Mouse (Mus musculus): Measurements from ENCODE around the gene Arl5b. TPM values are rescaled to one million over a fixed set of nuclear protein-coding genes. Genes with fewer than 3 reads are reported as not detected.

The Arl5b gene
- 29.2 and 29.5 TPM in 2 replicates for polyA plus RNA-seq (2015; fragmentation: Nextera tagmentation; extraction: Ambion mirVana)

- H3K4me2 ChIP-seq (replicated peaks), result peak within 1 kb of the TSS; percentile 58
- H3K4me1 ChIP-seq, result peaks cover 9% of the 10 kb centered on the region
- no peaks in the 10 kb centered on the region for H3K27me3 ChIP-seq
- peak; percentile 94 for ATAC-seq (ENCODE audit: insufficient number of reproducible peaks, low FRiP score, low TSS enrichment, low read depth)
- H3K27ac ChIP-seq (replicated peaks), result peak within 1 kb of the TSS; percentile 68; the same call in 1 of the 2 replicates
- H3K4me3 ChIP-seq (replicated peaks), result peak within 1 kb of the TSS; percentile 69
- WGBS, result 8% methylated on average over 20 of the region's 20 CpGs
- H3K9me3 ChIP-seq (replicated peaks), result no peaks in the 10 kb centered on the region
- peak within 1 kb of the TSS; percentile 57 for H3K9ac ChIP-seq
- H3K36me3 ChIP-seq, result no peaks in the 10 kb centered on the region
Measured at GRCm38 (mm10) chr2:15049117-15049873, at the start of gene Arl5b. TSS of gene Arl5b (plus strand) at chr2:15049395.

- WGBS, result 74% methylated on average over 3 of the region's 3 CpGs
- Histone ChIP-seq H3K36me3 (no peaks in the 10 kb centered on the region), H3K4me3 (replicated peaks) (no peak overlapping the region), H3K9me3 (replicated peaks) (no peaks in the 10 kb centered on the region), H3K27ac (replicated peaks) (no peak overlapping the region), H3K4me2 (replicated peaks) (no peak overlapping the region), H3K9ac (no peak overlapping the region), H3K4me1 (no peaks in the 10 kb centered on the region), H3K27me3 (no peaks in the 10 kb centered on the region)
- no peak for ATAC-seq (ENCODE audit: insufficient number of reproducible peaks, low FRiP score, low TSS enrichment, low read depth)
Measured at GRCm38 (mm10) chr2:15007531-15007930, 41.7 kb upstream of the Arl5b start.

- no peak overlapping the region for H3K4me2 ChIP-seq (replicated peaks)
- H3K9me3 ChIP-seq (replicated peaks), result no peaks in the 10 kb centered on the region
- no peaks in the 10 kb centered on the region for H3K4me1 ChIP-seq
- H3K4me3 ChIP-seq (replicated peaks), result no peak overlapping the region
- no peak for ATAC-seq (ENCODE audit: insufficient number of reproducible peaks, low FRiP score, low TSS enrichment, low read depth)
- 85% methylated on average over 1 of the region's 1 CpGs for WGBS
- no peaks in the 10 kb centered on the region for H3K27me3 ChIP-seq
- H3K27ac ChIP-seq (replicated peaks), result no peak overlapping the region
- H3K9ac ChIP-seq, result no peak overlapping the region
- H3K36me3 ChIP-seq, result no peaks in the 10 kb centered on the region
Measured at GRCm38 (mm10) chr2:15008072-15008471, 41.1 kb upstream of the Arl5b start.

GRCm38 (mm10) chr2:15026817-15027216, 22.4 kb upstream of the Arl5b start:
- H3K36me3 ChIP-seq, result no peaks in the 10 kb centered on the region
- no peak overlapping the region for H3K4me2 ChIP-seq (replicated peaks)
- no peak overlapping the region for H3K4me3 ChIP-seq (replicated peaks)
- H3K27me3 ChIP-seq, result no peaks in the 10 kb centered on the region
- no peaks in the 10 kb centered on the region for H3K4me1 ChIP-seq
- no peaks in the 10 kb centered on the region for H3K9me3 ChIP-seq (replicated peaks)
- WGBS, result 70% methylated on average over 3 of the region's 3 CpGs
- no peak for ATAC-seq (ENCODE audit: insufficient number of reproducible peaks, low FRiP score, low TSS enrichment, low read depth)
- H3K27ac ChIP-seq (replicated peaks), result no peak overlapping the region
- H3K9ac ChIP-seq, result no peak overlapping the region

- H3K4me1 ChIP-seq, result no peaks in the 10 kb centered on the region
- no peak for ATAC-seq (ENCODE audit: insufficient number of reproducible peaks, low FRiP score, low TSS enrichment, low read depth)
Measured at GRCm38 (mm10) chr2:15027816-15028215, 21.4 kb upstream of the Arl5b start.

GRCm38 (mm10) chr2:15038705-15039104, 10.5 kb upstream of the Arl5b start:
- WGBS, result 86% methylated on average over 6 of the region's 6 CpGs
- no peaks in the 10 kb centered on the region for H3K9me3 ChIP-seq (replicated peaks)
- H3K4me1 ChIP-seq, result no peaks in the 10 kb centered on the region
- H3K4me2 ChIP-seq (replicated peaks), result no peak overlapping the region
- no peaks in the 10 kb centered on the region for H3K27me3 ChIP-seq
- ATAC-seq (ENCODE audit: insufficient number of reproducible peaks, low FRiP score, low TSS enrichment, low read depth), result no peak
- H3K27ac ChIP-seq (replicated peaks), result no peak overlapping the region
- H3K9ac ChIP-seq, result no peak overlapping the region
- no peak overlapping the region for H3K4me3 ChIP-seq (replicated peaks)
- peaks cover 3% of the 10 kb centered on the region; the same call in 1 of the 2 replicates for H3K36me3 ChIP-seq

More at GRCm38 (mm10) chr2:15027816-15028215, 21.4 kb upstream of the Arl5b start:
- Histone ChIP-seq H3K27ac (replicated peaks) (no peak overlapping the region), H3K4me3 (replicated peaks) (no peak overlapping the region), H3K27me3 (no peaks in the 10 kb centered on the region), H3K4me2 (replicated peaks) (no peak overlapping the region), H3K9me3 (replicated peaks) (no peaks in the 10 kb centered on the region), H3K9ac (no peak overlapping the region), H3K36me3 (no peaks in the 10 kb centered on the region)
- WGBS, result 64% methylated on average over 1 of the region's 1 CpGs

- Histone ChIP-seq H3K4me3 (replicated peaks) (no peak overlapping the region), H3K4me2 (replicated peaks) (no peak overlapping the region), H3K27ac (replicated peaks) (no peak overlapping the region), H3K27me3 (no peaks in the 10 kb centered on the region), H3K9me3 (replicated peaks) (no peaks in the 10 kb centered on the region), H3K4me1 (no peaks in the 10 kb centered on the region), H3K9ac (no peak overlapping the region), H3K36me3 (peaks cover 3% of the 10 kb centered on the region; the same call in 1 of the 2 replicates)
- 56% methylated on average over 5 of the region's 5 CpGs for WGBS
- no peak for ATAC-seq (ENCODE audit: insufficient number of reproducible peaks, low FRiP score, low TSS enrichment, low read depth)
Measured at GRCm38 (mm10) chr2:15040326-15040725, 8.9 kb upstream of the Arl5b start.

- Histone ChIP-seq H3K27ac (replicated peaks) (peak overlapping the region; percentile 94), H3K4me3 (replicated peaks) (peak overlapping the region; percentile 77), H3K36me3 (no peaks in the 10 kb centered on the region), H3K9ac (peak overlapping the region; percentile 97), H3K9me3 (replicated peaks) (no peaks in the 10 kb centered on the region), H3K27me3 (no peaks in the 10 kb centered on the region), H3K4me1 (peaks cover 16% of the 10 kb centered on the region), H3K4me2 (replicated peaks) (peak overlapping the region; percentile 61)
- 16% methylated on average over 10 of the region's 10 CpGs for WGBS
- no peak; the same call in 1 of the 2 replicates for ATAC-seq (ENCODE audit: insufficient number of reproducible peaks, low FRiP score, low TSS enrichment, low read depth)
Measured at GRCm38 (mm10) chr2:15054496-15054895, 5.3 kb downstream of the Arl5b start.

GRCm38 (mm10) chr2:15054945-15055637, 5.9 kb downstream of the Arl5b start, which contains the start of gene Nsun6:
TSS of gene Nsun6 (minus strand) at chr2:15055069.
- H3K9ac ChIP-seq, result peak within 1 kb of the TSS; percentile 97
- H3K4me1 ChIP-seq, result peaks cover 16% of the 10 kb centered on the region
- under 1% methylated on average over 70 of the region's 75 CpGs for WGBS
- H3K4me3 ChIP-seq (replicated peaks), result peak within 1 kb of the TSS; percentile 77
- H3K9me3 ChIP-seq (replicated peaks), result no peaks in the 10 kb centered on the region
- H3K27me3 ChIP-seq, result no peaks in the 10 kb centered on the region
- peak within 1 kb of the TSS; percentile 94 for H3K27ac ChIP-seq (replicated peaks)
- H3K36me3 ChIP-seq, result no peaks in the 10 kb centered on the region
- ATAC-seq (ENCODE audit: insufficient number of reproducible peaks, low FRiP score, low TSS enrichment, low read depth), result peak; percentile 100
- peak within 1 kb of the TSS; percentile 61 for H3K4me2 ChIP-seq (replicated peaks)

GRCm38 (mm10) chr2:15055741-15056151, 6.6 kb downstream of the Arl5b start:
- no peaks in the 10 kb centered on the region for H3K27me3 ChIP-seq
- no peak for ATAC-seq (ENCODE audit: insufficient number of reproducible peaks, low FRiP score, low TSS enrichment, low read depth)
- H3K4me3 ChIP-seq (replicated peaks), result peak overlapping the region; percentile 77
- H3K36me3 ChIP-seq, result no peaks in the 10 kb centered on the region
- H3K4me2 ChIP-seq (replicated peaks), result peak overlapping the region; percentile 61
- peak overlapping the region; percentile 97 for H3K9ac ChIP-seq
- WGBS, result under 1% methylated on average over 15 of the region's 15 CpGs
- peak overlapping the region; percentile 94 for H3K27ac ChIP-seq (replicated peaks)
- no peaks in the 10 kb centered on the region for H3K9me3 ChIP-seq (replicated peaks)
- H3K4me1 ChIP-seq, result peaks cover 16% of the 10 kb centered on the region

GRCm38 (mm10) chr2:15058227-15058626, 9.0 kb downstream of the Arl5b start:
- ATAC-seq (ENCODE audit: insufficient number of reproducible peaks, low FRiP score, low TSS enrichment, low read depth), result no peak
- Histone ChIP-seq H3K36me3 (no peaks in the 10 kb centered on the region), H3K4me2 (replicated peaks) (no peak overlapping the region), H3K27me3 (no peaks in the 10 kb centered on the region), H3K9ac (no peak overlapping the region), H3K27ac (replicated peaks) (no peak overlapping the region), H3K4me1 (peaks cover 16% of the 10 kb centered on the region), H3K4me3 (replicated peaks) (no peak overlapping the region), H3K9me3 (replicated peaks) (no peaks in the 10 kb centered on the region)
- whole genome bisulfite sequencing, result 73% methylated on average over 5 of the region's 5 CpGs
